Mouse (Mus musculus) midbrain, embryonic 11.5 days (tissue): ENCODE measurements at regions not wholly inside any gene's neighbourhood (a gene's known extent, or its start where the extent isn't known, plus 50 kb on each side); places are given as distances from the start of the nearest gene placed in this dataset.
A peak's percentile ranks its signal among the peaks of the same experiment; 100 is the strongest.

Source experiments
- ATAC-seq: fragments of 200-750 bp; cut with Nextera tagmentation; 2 replicates; pipeline ENCODE4 v1.8.0; 2017; ENCODE audit warnings: moderate TSS enrichment, moderate library complexity; ENCODE audit not compliant: low FRiP score
- DNase-seq: peaks from one replicate; pipeline ENCODE4 v3.0.0; 2015; ENCODE audit warnings: low spot score; ENCODE audit errors: missing footprints
- H3K27ac ChIP-seq: fragments of 300-500 bp; sonication (generic); 2 replicates; pipeline ENCODE4 v1.5.1; 2014; ENCODE audit warnings: low read depth, low read length
- H3K27me3 ChIP-seq: fragments of 300-500 bp; sonication (generic); 2 replicates; pipeline ENCODE4 v1.6.1; 2014; ENCODE audit warnings: mild to moderate bottlenecking, low read length, moderate library complexity, mixed read lengths; ENCODE audit not compliant: control insufficient read depth, insufficient read depth
- H3K36me3 ChIP-seq: fragments of 300-500 bp; sonication (generic); 2 replicates; pipeline ENCODE4 v1.6.1; 2014; ENCODE audit warnings: mild to moderate bottlenecking, low read length, moderate library complexity, mixed read lengths; ENCODE audit not compliant: control insufficient read depth, insufficient read depth
- H3K4me1 ChIP-seq: fragments of 300-500 bp; sonication (generic); 2 replicates; pipeline ENCODE4 v1.6.1; 2014; ENCODE audit warnings: low read length; ENCODE audit not compliant: control insufficient read depth, insufficient read depth
- H3K4me2 ChIP-seq: fragments of 300-500 bp; sonication (generic); 2 replicates; pipeline ENCODE4 v1.6.1; 2014; ENCODE audit warnings: mild to moderate bottlenecking, moderate library complexity
- H3K4me3 ChIP-seq: fragments of 300-500 bp; sonication (generic); 2 replicates; pipeline ENCODE4 v1.5.1; 2014; ENCODE audit warnings: low read depth, low read length
- H3K9ac ChIP-seq: fragments of 300-500 bp; sonication (generic); 2 replicates; pipeline ENCODE4 v1.6.1; 2014; ENCODE audit warnings: low read length
- H3K9me3 ChIP-seq: fragments of 300-500 bp; sonication (generic); 2 replicates; pipeline ENCODE4 v1.6.1; 2016; ENCODE audit warnings: low read length; ENCODE audit not compliant: control insufficient read depth
- WGBS: fragments of 180-500 bp; shearing (Covaris S2); extraction: QIAGEN DNeasy Blood & Tissue Kit; methylation state at CpG from one replicate; pipeline ENCODE4 v1.1.7; 2014; 5-methylcytosine and 5-hydroxymethylcytosine counted together

DNA sequence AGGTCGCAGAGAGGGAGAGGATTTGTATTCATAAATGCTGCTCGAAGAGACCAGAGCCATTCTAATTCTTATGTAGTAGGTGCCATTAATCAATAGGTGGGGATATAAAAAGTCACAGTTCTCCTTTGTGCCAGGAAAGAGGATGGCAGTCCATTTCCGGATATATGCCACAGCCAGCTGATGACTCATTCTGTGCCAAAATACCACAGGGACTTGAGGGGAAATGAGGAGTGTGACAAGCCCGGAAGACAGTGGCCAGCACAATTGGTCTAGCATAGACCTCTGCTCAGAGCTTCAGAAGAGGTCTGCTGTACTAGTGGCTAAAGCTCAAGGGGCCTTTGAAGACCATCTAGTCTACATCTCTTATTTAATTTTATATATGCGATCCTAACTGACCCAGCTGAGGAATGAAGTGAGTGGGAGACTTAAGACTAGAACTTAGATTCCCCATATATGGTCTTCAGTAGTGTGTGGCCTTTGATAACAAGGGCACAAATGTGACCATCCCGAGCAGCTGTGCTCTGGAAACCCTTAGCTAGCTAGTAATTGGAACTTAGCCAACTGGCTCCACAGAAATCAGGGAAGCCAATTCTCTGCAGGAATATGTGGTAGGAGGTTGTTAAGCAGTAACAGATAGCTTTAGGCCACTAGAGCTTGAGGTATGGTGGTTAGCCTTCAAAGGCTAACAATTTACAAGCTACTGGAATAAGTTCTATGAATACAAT is 594.4 kb upstream of the Kif18a start:
- DNase-seq (no peak), ATAC-seq (no peak)
- Histone ChIP-seq H3K27me3 (no peaks in the 10 kb centered on the region), H3K4me1 (no peaks in the 10 kb centered on the region), H3K9me3 (no peaks in the 10 kb centered on the region), H3K4me3 (no peak overlapping the region), H3K36me3 (no peaks in the 10 kb centered on the region), H3K27ac (no peak overlapping the region), H3K4me2 (no peak overlapping the region), H3K9ac (no peak overlapping the region)
- WGBS, result 84% methylated on average over 6 of the region's 6 CpGs

DNA sequence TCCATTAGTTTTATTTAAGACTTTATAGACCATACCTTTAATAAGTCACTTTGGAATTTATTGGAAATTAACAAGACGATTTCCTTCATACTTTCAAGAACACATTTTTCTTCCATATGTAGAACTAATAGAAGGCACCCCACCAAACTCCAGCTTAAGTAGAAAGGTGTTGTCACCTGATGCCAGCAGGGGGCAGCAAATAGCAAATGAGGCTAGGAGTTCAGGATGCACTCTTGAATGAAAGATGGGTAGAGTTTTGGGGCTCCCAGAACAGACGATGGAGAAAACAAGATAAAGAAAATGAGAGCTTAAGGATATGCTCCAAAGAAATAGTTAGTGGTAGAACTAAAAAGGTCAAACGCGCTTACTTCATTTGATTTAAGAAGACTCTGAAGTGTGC is 590.4 kb upstream of the Kif18a start:
- Histone ChIP-seq H3K4me1 (no peaks in the 10 kb centered on the region), H3K9ac (no peak overlapping the region), H3K4me2 (no peak overlapping the region), H3K27ac (no peak overlapping the region), H3K4me3 (no peak overlapping the region), H3K27me3 (no peaks in the 10 kb centered on the region), H3K9me3 (no peaks in the 10 kb centered on the region), H3K36me3 (no peaks in the 10 kb centered on the region)
- ATAC-seq (0 out of 2 replicates have a peak, but pooled peaks have one; percentile 48), DNase-seq (peak; percentile 88)
- 56% methylated on average over 4 of the region's 4 CpGs for WGBS

DNA sequence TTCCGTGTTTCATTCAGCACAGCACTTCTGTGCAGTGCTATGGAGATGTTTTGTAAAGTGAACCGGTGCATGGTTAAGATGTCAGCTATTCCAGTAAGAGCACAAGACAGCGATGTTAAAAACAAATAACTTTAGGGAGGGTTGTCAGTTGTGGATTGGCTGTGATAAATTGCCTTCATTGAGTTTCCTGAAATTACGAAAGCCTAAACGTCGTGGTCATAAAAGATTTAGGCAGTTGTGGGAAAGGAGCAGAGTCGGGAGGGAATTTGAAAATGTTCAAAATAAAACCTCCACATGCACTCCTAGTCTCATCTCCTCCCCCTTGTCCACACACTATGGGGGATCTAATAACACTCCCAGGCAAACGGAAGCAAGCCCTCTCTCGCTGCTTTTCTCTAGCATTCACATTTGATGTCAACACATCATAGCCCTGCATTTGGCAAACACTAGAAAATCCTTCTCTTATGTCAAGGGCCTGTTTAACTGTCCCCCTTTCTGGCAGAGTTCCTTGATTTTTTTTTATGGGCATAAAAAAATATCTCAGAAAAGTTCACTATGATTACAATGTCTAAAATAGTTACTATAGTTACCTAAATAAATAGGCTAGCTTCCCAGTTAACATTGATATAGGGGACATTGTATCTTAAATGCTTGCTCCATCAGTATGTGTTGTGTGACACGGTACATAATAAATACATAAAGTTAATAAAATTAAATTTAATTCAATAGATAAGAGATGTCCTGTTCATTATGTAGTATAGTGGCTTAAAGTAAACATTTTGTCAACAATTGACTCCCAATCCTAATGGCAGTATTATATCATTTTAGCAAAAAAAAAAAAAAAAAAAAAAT is 589.2 kb upstream of the Kif18a start:
- no peak overlapping the region for H3K4me3 ChIP-seq
- no peaks in the 10 kb centered on the region for H3K27me3 ChIP-seq
- no peak overlapping the region for H3K9ac ChIP-seq
- no peaks in the 10 kb centered on the region for H3K36me3 ChIP-seq
- ATAC-seq (no peak), DNase-seq (no peak)
- 73% methylated on average over 10 of the region's 10 CpGs for WGBS
- H3K9me3 ChIP-seq, result no peaks in the 10 kb centered on the region
- H3K27ac ChIP-seq, result no peak overlapping the region
- no peak overlapping the region for H3K4me2 ChIP-seq
- H3K4me1 ChIP-seq, result no peaks in the 10 kb centered on the region

DNA sequence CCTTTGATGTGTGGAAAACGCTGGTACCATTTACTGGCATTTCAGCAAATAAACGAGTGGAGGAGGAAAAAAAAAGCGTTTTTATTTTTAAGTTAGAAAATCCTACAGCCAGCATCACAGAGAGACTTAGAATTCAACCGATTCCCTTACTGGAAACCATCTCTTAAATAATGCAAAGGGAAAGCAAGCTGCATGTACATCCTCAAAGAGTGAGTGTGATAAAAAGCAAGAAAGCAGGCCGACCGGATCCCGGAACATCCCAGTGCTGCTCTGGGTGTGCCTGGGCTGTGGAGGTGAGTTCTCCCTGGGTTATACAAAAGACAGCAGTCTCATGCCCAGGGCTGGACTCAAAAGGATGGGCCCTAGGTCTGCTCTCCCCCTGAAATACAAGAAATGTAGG is 579.2 kb upstream of the Kif18a start:
- no peak overlapping the region for H3K4me3 ChIP-seq
- no peaks in the 10 kb centered on the region for H3K9me3 ChIP-seq
- no peak overlapping the region for H3K4me2 ChIP-seq
- no peaks in the 10 kb centered on the region for H3K36me3 ChIP-seq
- H3K27ac ChIP-seq, result no peak overlapping the region
- H3K9ac ChIP-seq, result no peak overlapping the region
- DNase-seq, result no peak
- H3K27me3 ChIP-seq, result no peaks in the 10 kb centered on the region
- 76% methylated on average over 7 of the region's 7 CpGs for WGBS
- H3K4me1 ChIP-seq, result no peaks in the 10 kb centered on the region
- no peak for ATAC-seq

DNA sequence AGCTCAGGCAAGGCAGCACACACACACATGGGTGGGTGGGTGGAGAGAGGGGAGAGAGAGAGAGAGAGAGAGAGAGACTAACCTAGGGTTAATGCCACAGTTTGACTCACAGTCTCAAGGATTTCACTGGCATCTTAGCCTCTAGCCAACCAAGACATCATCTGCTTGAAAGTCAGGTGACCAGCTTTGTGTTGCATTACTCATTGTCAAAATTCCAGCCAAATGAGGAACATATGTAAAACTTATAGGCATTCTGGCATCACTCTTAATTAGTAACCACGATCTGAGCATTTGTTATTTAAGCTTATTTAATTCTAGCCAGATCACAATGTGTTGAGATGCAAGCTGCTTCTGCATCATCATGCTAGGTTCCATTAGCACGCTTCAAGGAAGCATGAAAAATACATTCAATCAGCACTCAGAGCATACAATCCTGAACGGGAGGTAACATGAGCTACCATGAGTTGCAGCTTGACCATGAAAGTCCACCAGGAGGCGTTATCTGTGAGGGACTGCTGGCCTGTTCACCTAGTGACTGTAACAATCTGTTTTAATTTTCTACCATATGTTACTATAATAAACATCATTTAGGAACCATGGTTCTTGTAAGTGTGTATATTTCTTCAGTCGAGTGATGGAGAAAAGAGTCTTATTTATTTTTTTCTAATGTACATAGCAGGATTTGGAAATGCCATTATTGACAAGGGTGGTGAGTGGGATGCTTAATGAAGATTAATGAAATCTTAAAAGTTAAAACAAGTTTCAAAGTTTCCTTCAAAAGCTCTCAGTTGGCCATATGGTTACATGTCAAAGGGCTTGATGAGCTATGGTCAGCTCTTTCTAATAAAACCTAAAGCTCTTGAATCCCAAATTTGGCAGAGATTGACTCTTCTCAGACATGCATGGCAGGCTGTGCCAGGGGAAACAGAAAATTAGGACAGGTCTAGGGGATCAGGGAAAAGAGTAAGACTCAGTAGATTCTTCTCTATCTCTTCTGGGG is 572.4 kb upstream of the Kif18a start:
- Histone ChIP-seq H3K9ac (no peak overlapping the region), H3K4me2 (no peak overlapping the region), H3K27ac (no peak overlapping the region), H3K4me1 (no peaks in the 10 kb centered on the region), H3K27me3 (no peaks in the 10 kb centered on the region), H3K4me3 (no peak overlapping the region), H3K36me3 (no peaks in the 10 kb centered on the region), H3K9me3 (no peaks in the 10 kb centered on the region)
- DNase-seq (no peak), ATAC-seq (no peak)
- WGBS, result 81% methylated on average over 5 of the region's 5 CpGs

DNA sequence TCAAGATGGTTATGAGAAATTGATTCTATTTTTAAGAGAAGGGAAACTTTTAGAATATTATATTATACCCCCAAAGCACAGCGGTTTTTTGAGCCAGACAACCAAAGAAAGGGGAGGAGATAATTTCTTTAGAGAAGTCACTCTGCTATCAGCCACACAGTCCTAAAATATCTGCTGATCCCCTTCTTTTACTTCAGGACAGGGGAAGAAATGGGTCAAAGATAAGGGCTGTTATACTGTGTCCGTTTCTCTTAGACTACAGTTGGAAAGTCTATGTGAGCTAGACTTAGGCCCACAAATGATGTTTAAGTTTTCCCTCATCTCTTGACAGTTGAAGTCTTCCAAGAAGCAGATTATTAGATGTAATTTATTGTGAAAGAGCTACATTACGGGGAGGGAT is 538.5 kb upstream of the Kif18a start:
- ATAC-seq, result no peak
- Histone ChIP-seq H3K4me1 (no peaks in the 10 kb centered on the region), H3K36me3 (no peaks in the 10 kb centered on the region), H3K4me2 (no peak overlapping the region), H3K9me3 (no peaks in the 10 kb centered on the region), H3K27me3 (no peaks in the 10 kb centered on the region), H3K4me3 (no peak overlapping the region), H3K27ac (no peak overlapping the region), H3K9ac (no peak overlapping the region)
- no peak for DNase-seq
- WGBS, result 93% methylated on average over 3 of the region's 3 CpGs

DNA sequence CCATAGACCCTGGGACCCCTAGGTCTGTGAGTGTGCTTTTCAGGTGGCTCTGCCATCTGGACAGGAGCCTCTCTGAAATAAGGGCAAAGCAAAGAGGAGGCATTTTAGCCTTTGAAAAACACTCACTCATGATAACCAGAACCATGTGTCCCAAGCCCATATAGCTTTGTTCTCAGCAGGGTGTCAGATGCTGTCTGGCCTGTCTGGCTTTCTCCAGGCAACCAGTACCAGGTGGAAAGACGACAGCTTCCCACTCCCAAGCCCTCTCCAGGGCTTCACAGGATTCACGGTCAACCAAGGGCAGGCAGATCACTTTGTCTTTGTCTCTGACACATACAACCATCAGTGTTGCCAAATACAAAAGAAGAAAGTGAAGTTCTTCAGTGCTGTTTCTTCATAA is 537.0 kb upstream of the Kif18a start:
- no peaks in the 10 kb centered on the region for H3K36me3 ChIP-seq
- no peak overlapping the region for H3K27ac ChIP-seq
- no peaks in the 10 kb centered on the region for H3K9me3 ChIP-seq
- WGBS, result 57% methylated on average over 2 of the region's 2 CpGs
- no peak overlapping the region for H3K4me2 ChIP-seq
- no peak overlapping the region for H3K4me3 ChIP-seq
- DNase-seq, result no peak
- H3K9ac ChIP-seq, result no peak overlapping the region
- no peak for ATAC-seq
- no peaks in the 10 kb centered on the region for H3K27me3 ChIP-seq
- no peaks in the 10 kb centered on the region for H3K4me1 ChIP-seq

DNA sequence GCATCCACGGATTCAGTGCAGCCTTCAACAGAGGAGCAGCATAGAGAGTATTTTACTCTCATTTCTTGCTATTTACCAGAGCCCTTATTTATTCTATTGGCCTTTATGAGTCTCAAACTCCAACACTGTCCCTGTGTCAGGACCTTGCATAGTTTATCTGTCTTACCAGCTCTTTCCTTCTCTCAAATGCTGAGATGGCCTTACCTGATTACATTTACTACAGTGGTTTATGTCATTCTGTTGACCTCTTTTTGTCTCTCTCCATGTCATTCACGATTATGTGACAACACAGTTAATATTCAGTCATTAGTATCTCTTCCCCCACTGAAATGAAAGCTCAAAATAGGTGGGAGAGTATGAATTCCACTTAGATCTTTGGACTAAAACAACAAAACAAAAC is 535.7 kb upstream of the Kif18a start:
- Histone ChIP-seq H3K4me1 (no peaks in the 10 kb centered on the region), H3K4me3 (no peak overlapping the region), H3K9me3 (no peaks in the 10 kb centered on the region), H3K9ac (no peak overlapping the region), H3K4me2 (no peak overlapping the region), H3K27ac (no peak overlapping the region), H3K36me3 (no peaks in the 10 kb centered on the region), H3K27me3 (no peaks in the 10 kb centered on the region)
- 77% methylated on average over 2 of the region's 2 CpGs for WGBS
- DNase-seq, result no peak
- no peak for ATAC-seq
